Mouse (Mus musculus) limb, embryonic 12.5 days (tissue): Measurements from ENCODE around the gene Rab3c. TPM values are rescaled to one million over a fixed set of nuclear protein-coding genes. Genes with fewer than 3 reads are reported as not detected.

Experiments
- ATAC-seq: fragments of 200-750 bp; cut with Nextera tagmentation; 2 replicates; pipeline ENCODE4 v1.8.0; 2017; ENCODE audit warnings: low read depth, moderate TSS enrichment; ENCODE audit not compliant: insufficient number of reproducible peaks, insufficient read depth, low FRiP score, low TSS enrichment
- H3K27ac ChIP-seq: fragments of 300-500 bp; sonication (generic); 2 replicates; pipeline ENCODE4 v1.5.1; 2016; ENCODE audit warnings: mild to moderate bottlenecking, moderate library complexity
- H3K27me3 ChIP-seq: fragments of 300-500 bp; sonication (generic); 2 replicates; pipeline ENCODE4 v1.6.1; 2016; ENCODE audit warnings: mild to moderate bottlenecking, moderate library complexity
- H3K36me3 ChIP-seq: fragments of 300-500 bp; sonication (generic); 2 replicates; pipeline ENCODE4 v1.6.1; 2016; ENCODE audit warnings: mild to moderate bottlenecking, moderate library complexity
- H3K4me1 ChIP-seq: fragments of 300-500 bp; sonication (generic); replicated peaks from 2 replicates; pipeline ENCODE4 v1.6.1; 2016
- H3K4me2 ChIP-seq: fragments of 300-500 bp; sonication (generic); 2 replicates; pipeline ENCODE4 v1.6.1; 2016; ENCODE audit warnings: mild to moderate bottlenecking, moderate library complexity
- H3K4me3 ChIP-seq: fragments of 300-500 bp; sonication (generic); replicated peaks from 2 replicates; pipeline ENCODE4 v1.5.1; 2016; ENCODE audit warnings: mild to moderate bottlenecking
- H3K9ac ChIP-seq: fragments of 300-500 bp; sonication (generic); replicated peaks from 2 replicates; pipeline ENCODE4 v1.6.1; 2016; ENCODE audit warnings: mild to moderate bottlenecking, moderate library complexity
- H3K9me3 ChIP-seq: fragments of 300-500 bp; sonication (generic); 2 replicates; pipeline ENCODE4 v1.6.1; 2016; ENCODE audit warnings: mild to moderate bottlenecking, moderate library complexity
- WGBS: fragments of 180-500 bp; shearing (Covaris S2); methylation state at CpG from one replicate; pipeline ENCODE4 v1.1.7; 2016; 5-methylcytosine and 5-hydroxymethylcytosine counted together
- polyA plus RNA-seq: library from polyadenylated mRNA; unstranded; fragments of >200 nt; fragmentation: Nextera tagmentation; extraction: Ambion mirVana; gene quantifications from 2 replicates; pipeline ENCODE4 v1.2.1, GENCODE M21; 2016

Rab3c gene
- polyA plus RNA-seq, 1 experiment from 2014 or later: 1.5 TPM

- 0 out of 2 replicates have a peak, but pooled peaks have one; percentile 38 for ATAC-seq
- Histone ChIP-seq H3K36me3 (no peaks in the 10 kb centered on the region), H3K9ac (peak overlapping the region; percentile 13; the same call in 1 of the 2 replicates), H3K4me2 (peak overlapping the region; percentile 62), H3K27ac (no peak overlapping the region), H3K9me3 (no peaks in the 10 kb centered on the region), H3K27me3 (peaks cover 22% of the 10 kb centered on the region), H3K4me3 (peak overlapping the region; percentile 35), H3K4me1 (peaks cover 19% of the 10 kb centered on the region)
- WGBS: 3% methylated on average over 20 of the region's 20 CpGs
Observed at GRCm38 (mm10) chr13:110018941-110019743, 261.7 kb downstream of the Rab3c start.

DNA sequence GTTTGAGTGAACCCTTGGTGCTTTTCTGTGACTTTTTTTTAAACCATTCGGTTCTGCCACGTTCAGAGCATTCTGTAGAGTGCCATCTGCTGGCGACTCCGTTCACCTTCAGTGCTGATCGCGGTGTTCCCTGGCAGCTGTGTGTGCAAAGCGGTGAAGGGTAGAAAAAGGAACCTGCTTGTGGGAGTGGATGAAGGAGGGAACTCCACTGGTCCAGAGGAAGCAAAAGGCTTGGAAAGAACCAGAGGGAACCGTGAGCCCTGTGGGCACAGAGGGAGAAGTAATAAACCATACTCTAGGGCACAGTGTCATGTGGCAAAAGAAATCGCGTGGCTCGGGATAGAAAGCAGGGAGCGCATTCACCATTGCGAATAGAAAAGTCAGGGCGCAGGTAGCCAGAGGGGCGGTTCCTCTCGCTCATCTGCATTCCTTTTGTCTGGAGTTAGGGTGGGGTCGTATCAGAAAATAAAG lies 262.3 kb downstream of the Rab3c start:
- Histone ChIP-seq H3K4me2 (peak overlapping the region; percentile 62), H3K27ac (no peak overlapping the region), H3K9ac (peak overlapping the region; percentile 13), H3K36me3 (no peaks in the 10 kb centered on the region), H3K4me1 (peaks cover 15% of the 10 kb centered on the region), H3K9me3 (no peaks in the 10 kb centered on the region), H3K27me3 (peaks cover 22% of the 10 kb centered on the region), H3K4me3 (peak overlapping the region; percentile 35)
- WGBS: 1% methylated on average over 17 of the region's 17 CpGs
- peak; percentile 68 for ATAC-seq

DNA sequence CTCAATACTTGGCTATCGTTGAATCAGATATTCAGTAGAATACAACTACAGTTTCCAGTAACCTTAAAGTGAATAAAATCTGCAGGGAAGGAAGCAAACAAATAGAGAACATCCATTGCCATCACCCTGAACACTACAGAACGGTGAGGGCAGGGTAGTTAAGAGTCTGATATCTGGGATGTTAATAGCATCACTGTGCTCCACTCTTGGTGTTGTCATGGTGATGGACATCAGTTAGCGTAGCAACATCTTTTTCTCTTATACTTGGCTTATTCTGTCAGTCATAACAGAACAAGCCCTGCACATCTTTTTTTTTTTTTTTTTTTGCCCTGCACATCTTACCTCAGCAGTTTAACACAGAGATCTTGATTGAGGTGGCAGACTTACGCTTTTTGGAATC lies 268.8 kb downstream of the Rab3c start:
- Histone ChIP-seq H3K27ac (no peak overlapping the region), H3K27me3 (no peaks in the 10 kb centered on the region), H3K36me3 (no peaks in the 10 kb centered on the region), H3K4me1 (no peaks in the 10 kb centered on the region), H3K9me3 (no peaks in the 10 kb centered on the region), H3K4me3 (no peak overlapping the region), H3K4me2 (no peak overlapping the region), H3K9ac (no peak overlapping the region)
- WGBS: 89% methylated on average over 4 of the region's 4 CpGs
- no peak for ATAC-seq

DNA sequence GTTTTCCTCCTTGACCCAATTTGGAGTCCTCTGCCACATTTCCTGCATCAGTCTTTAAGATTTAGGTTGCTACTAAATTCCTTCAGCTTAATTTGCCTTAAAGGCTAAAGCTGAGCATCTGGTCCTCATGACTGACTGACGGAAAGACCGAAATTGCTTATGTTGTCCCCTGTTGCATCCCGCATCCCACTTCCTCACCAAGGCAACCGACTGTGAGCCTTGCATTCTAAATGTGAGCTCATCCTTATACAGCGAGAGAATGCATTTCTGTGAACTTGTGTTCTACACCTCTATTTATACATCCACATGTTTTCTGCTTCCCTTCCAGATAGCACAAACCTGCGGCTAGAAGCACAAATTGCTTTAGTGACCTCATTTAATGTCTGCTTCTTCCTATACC lies 269.9 kb downstream of the Rab3c start:
- Histone ChIP-seq H3K9ac (no peak overlapping the region), H3K4me3 (no peak overlapping the region), H3K27me3 (peaks cover 5% of the 10 kb centered on the region; the same call in 1 of the 2 replicates), H3K9me3 (no peaks in the 10 kb centered on the region), H3K4me1 (peaks cover 6% of the 10 kb centered on the region; the same call in 1 of the 2 replicates), H3K36me3 (no peaks in the 10 kb centered on the region), H3K4me2 (no peak overlapping the region), H3K27ac (no peak overlapping the region)
- ATAC-seq: no peak
- WGBS: 78% methylated on average over 6 of the region's 6 CpGs

DNA sequence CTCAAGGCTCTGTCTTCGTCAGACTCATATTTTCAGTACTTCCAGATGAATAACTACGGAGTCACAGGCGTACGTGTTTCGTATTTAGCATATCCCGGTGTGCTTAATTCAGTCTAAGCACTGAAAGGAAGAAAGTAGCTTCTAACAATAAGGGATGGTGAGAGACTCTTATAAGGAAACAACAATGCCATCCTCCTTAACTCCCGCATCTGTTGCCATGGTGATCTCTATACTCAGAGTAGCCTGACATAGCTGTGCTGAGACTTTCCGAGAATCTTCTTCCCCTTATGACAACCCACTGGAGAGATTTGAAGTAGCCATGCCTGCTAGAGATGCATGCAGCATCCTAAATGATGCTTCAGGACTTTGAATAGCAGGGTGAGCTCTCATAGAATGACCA lies 272.3 kb downstream of the Rab3c start:
- Histone ChIP-seq H3K9me3 (no peaks in the 10 kb centered on the region), H3K36me3 (no peaks in the 10 kb centered on the region), H3K4me3 (no peak overlapping the region), H3K27me3 (peaks cover 7% of the 10 kb centered on the region; the same call in 1 of the 2 replicates), H3K4me2 (no peak overlapping the region), H3K4me1 (peaks cover 9% of the 10 kb centered on the region; the same call in 1 of the 2 replicates), H3K27ac (no peak overlapping the region), H3K9ac (no peak overlapping the region)
- no peak for ATAC-seq
- 85% methylated on average over 8 of the region's 8 CpGs for WGBS

- Histone ChIP-seq H3K9me3 (no peaks in the 10 kb centered on the region), H3K27me3 (peaks cover 7% of the 10 kb centered on the region; the same call in 1 of the 2 replicates), H3K36me3 (no peaks in the 10 kb centered on the region), H3K27ac (no peak overlapping the region), H3K4me2 (no peak overlapping the region), H3K9ac (no peak overlapping the region), H3K4me1 (peaks cover 9% of the 10 kb centered on the region; the same call in 1 of the 2 replicates), H3K4me3 (no peak overlapping the region)
- WGBS: 31% methylated on average over 21 of the region's 21 CpGs
- no peak for ATAC-seq
Observed at GRCm38 (mm10) chr13:110006106-110006781, 274.6 kb downstream of the Rab3c start.

Other genes with a start within 250 kb of the Rab3c start
- gene Gapt, start 76.2 kb upstream of the Rab3c start, polyA plus RNA-seq: 0.10 and 0.27 TPM in 2 replicates
- 160 and 168 TPM in 2 replicates for gene Plk2, start 114.0 kb upstream of the Rab3c start, polyA plus RNA-seq